Mouse (Mus musculus): ENCODE data around the gene Polr1d.

Gene Polr1d

DNA sequence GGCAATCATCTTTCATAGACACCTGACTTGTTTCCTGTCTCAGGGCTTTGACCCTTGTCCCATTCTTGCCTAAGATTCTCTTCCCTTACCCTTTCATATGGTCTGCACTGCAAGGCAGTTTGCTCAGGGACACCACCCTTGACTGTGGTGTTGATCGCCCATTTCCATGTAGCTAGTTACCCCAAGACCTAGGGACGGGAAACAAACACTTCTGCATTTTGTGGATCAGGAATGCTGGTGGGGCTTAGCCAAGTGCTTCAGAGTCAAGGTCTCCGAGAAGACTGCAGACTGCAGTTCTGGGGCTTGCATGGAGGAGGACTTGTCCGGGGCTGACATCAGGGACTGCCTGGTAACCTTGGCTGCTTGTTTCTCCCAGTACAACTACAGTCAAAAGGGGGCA is 10.0 kb downstream of the Polr1d start:
- no peak for DNase-seq (ENCODE audit: low spot score)

DNA sequence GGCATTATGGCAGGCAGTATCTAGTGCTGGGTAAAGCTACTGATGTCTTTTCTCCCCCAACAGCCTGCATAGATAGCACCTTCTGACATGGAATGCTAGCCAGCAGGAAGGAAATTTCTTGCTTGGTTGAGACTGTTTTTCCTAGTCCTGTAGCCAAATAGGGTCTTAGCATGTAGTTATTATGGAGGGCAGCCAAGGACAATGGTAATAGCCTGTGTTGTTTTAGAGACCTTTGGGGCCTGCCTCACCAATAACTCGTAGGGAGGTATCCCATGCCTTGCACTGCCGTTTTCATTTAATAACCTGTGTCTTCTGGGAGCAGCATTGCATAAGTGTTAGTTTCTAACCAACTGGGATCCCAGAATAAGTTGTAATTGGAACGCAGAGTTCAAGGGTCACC is 13.0 kb downstream of the Polr1d start:
- no peak for DNase-seq (ENCODE audit: low spot score)

DNA sequence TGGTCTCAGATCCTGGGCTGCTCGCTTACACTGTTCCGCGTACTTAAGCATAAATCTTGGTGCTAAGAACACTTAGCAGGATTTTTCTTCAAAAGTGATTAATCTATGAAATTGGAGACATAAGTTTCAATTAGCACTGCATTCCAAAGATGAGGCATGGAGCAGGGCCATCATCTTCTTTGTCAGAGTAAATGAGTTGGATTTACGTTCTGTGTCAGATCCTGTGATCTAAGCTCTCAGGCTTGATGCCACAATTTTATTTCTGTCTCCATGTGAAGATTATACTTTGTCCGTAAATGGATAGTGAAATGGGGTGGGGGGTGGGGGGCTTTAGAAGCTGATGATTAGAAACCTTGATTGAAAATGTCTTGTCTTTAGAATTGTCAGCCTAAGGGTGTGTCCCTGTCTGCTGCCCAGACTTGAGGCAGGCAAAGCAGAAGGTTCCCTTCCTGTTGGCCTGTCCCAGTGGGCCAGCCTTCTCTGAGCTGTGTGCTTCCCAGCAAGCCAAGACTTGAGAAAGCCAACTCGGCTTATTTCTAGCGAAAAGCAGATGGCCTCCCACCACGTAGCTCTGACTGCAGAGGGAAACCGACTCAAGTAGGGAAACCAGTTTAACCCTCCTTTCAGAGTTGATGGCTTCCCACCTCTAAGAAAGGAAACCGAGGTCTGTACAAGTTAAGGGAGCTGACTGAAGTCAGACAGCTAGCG is 13.6 kb downstream of the Polr1d start:
- no peak for DNase-seq (ENCODE audit: low spot score)

DNA sequence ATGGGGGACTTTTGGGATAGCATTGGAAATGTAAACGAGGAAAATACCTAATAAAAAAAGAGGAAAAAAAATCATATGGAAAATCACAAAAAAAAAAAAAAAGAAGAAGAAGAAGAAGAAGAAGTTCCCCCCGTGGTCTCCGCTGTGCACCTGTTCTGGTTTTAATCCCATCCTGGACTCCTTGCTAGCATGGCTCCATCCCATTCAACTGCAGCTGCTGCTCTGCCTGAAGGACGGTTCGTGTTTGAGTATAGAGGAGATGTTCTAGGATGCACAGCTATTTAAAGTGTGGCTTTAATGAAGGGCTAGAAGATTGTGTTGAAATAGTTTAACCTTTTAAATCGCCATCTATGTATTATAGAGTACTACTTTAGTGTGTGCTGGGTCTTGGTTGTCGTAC is 15.6 kb downstream of the Polr1d start:
- no peak for DNase-seq (ENCODE audit: low spot score)

DNA sequence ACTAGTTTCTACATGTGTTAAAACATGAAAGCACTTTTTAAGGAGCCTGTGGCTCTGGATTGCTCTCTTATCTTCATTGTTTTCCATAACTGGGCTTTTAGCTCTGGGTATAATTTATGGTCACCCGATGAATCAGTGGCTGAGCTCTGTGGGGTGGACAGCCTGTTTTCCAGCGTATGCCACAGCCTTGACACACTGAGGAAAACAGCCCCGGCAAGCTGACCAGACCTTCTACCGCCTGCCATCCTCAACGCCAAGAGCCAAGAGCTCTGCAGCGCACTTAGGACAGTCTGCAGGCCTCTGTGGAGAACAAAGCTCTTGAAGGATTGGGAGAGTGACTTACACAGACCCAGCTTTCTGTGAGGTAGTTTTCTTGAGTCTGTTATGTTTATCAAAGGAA is 17.4 kb downstream of the Polr1d start:
- no peak for DNase-seq (ENCODE audit: low spot score)

DNA sequence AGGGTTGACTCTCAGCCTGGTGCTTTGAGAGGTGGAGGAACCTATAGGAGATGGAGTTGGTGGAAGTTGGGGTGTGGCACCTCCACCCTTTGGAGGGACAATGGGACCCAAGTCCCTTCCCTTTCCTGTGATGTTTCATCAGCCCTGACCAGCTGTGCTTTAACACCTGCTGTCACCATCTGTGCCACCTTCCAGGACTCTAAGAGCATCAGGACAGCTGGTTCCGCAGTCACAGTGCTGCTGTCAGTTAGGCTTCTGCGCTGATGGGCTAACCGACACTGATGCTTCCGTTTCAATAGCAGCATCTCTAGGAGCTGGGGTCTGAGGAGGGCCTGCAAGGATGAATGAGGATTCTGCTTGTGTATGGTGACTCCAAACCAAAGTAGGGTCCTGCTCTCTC is 19.7 kb downstream of the Polr1d start:
- no peak for DNase-seq (ENCODE audit: low spot score)

DNA sequence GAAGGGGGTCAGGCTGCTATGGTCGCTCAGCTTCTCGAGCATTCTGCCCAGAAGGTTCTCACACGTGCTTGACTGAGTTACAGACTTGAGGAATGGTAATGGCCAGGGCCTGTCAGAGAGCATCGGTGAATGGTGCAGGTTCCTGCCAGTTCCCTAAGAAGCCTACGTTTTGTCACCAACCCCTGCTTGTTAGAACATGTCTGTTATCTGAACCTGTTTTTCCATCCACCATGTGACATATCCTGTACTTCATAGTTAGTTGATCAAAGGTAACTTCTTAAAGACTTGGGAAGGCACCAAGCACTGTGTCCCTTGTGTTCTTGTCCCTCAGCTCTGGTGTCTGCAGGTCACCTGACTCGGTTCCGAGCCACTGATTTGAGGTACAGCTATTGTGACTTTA is 21.8 kb downstream of the Polr1d start:
- no peak for DNase-seq (ENCODE audit: low spot score)

DNA sequence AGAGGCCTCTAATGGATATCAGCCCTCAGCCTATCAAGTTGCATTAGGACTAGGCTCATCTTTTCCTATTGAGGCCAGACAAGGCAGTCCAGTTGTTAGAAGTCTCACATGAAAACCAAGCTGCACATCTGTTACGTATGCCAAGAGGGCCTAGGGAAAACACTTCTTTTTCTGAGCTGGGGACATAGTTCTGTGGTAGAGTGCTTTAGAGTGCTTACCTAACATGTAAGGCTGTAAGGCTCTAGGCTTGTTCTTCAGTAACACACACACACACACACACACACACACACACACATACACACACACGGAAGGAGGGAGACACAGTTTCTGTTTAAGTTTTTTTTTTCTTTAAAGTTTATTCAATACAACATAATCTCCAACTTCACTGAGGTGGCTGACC is 23.3 kb downstream of the Polr1d start:
- no peak for DNase-seq (ENCODE audit: low spot score)

DNA sequence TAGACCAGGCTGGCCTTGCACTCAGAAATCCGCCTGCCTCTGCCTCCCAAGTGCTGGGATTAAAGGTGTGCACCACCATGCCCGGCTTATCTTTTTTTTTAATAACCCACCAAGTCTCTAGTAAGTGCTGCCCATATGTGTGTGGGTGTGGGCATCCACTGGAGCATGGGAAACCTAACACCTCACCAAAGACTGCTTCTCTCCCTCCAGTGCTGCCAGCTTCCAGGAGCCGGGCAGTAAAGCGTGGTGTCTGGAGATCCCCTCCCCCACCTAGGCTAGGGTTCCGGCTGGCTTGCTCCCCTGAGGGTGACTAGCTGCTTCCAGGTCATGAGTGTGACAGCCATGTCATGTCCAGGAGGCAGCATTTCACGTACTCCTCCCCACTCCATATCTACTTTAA is 25.4 kb downstream of the Polr1d start:
- DNase-seq (ENCODE audit: low spot score) = no peak

DNA sequence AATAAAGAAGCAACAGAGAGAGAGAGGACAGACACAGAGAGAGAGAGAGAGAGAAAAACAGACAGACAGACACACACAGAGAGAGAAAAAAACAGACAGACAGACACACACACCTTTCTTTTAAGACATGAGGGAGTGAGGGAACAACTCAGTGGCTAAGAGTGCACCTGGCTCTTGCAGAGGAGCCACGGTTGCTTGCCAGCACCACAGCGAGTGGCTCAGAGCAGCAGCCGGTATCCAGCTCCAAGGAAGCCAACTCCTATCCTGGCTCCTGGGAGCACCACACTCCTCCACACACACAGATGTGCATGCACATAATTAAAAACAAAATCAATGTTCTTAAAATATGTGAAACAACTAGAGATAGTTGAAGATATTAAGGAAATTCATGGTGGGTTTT is 30.4 kb downstream of the Polr1d start:
- DNase-seq (ENCODE audit: low spot score) = no peak

DNA sequence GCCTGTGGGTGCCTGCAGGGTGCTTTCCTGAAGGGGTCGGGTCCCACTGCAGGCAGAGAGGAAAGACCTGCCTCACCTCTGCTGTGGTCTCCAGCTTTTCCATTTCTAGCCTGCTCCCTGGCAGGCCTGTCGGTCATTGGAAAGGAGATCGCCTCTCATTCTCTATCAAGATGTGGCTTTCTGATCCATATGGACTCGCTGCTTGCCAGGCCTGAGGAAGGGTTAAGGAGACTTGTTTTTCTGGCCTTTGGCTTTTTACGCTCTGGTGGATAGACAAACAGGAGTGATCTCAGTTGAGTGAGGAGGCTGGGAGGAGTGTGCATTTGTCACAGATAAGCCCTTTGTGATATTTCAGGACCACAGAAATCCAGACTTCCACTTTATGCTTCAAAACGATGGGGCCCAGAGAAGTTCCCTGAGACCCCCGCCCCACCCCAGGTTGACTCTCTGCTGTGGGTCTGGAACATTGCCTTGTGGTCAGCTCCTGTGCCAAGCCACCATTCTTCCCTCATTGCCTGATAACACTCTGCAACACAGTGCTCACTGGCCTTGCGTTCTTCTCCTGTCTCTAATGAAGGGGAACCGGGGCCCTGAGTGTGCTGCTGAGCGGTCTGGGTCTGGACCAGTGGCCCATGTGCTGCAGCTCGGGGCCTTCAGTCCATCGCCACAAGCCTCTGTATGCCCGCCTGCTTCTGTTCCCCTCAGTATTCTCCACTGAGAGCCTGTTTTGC is 32.2 kb downstream of the Polr1d start:
- no peak for DNase-seq (ENCODE audit: low spot score)

DNA sequence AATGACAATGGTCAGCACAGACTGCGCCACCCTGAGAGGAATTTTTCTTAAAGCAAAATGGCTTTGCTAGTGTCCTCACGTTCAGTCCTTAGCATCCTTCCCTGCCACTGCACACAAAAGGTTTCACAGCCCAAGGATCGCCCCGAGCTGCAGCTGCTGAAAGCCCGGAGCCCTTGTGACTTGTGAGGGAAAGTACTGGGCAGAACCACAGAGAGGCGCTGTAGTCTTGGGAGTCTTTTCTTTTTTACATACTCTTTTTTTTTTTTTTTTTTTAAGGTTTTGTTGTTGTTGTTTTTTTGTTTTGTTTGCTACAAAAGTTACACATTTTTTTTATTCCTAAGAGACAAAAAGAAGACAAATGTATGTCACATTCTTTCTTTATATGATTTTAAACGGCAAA is 37.9 kb downstream of the Polr1d start:
- DNase-seq (ENCODE audit: low spot score) = no peak

DNA sequence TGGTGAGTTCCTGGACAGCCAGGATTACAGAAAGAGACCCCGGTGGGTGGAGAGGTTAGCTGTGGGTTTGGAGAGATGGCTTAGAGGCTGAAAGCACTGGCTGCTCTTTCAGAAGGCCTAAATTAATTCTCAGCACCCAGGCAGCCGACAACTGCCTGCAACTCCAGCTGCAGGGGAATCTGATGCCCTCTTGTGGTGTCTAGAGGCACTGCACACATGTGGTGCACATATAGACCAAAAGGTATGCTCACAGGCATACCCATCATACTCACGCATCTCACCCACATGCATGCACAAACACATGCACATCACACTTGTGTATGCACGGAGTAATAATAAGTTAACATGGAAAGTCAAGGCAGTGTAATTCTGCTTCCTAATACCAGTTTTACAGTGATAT is 38.8 kb downstream of the Polr1d start:
- no peak for DNase-seq (ENCODE audit: low spot score)

DNA sequence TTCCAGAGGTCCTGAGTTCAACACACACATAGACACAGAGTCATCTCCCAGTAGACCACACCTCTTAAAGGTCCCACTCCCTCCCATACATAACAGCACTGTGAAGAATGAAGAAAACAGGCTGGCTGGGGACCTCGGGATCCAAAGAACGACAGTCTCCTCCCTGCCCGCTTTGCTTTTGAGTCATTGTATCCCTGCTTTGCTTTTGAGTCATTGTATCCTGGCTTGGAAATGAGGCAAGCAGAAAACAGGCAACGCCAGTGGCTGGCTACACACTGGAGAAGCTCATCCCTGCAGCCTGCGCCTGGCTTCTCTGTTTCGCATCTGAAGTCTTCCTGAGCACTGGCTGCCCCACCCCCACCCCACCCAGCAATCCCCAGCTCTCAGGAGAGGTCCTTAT is 40.2 kb downstream of the Polr1d start:
- peak; percentile 43 for DNase-seq (ENCODE audit: low spot score)

DNA sequence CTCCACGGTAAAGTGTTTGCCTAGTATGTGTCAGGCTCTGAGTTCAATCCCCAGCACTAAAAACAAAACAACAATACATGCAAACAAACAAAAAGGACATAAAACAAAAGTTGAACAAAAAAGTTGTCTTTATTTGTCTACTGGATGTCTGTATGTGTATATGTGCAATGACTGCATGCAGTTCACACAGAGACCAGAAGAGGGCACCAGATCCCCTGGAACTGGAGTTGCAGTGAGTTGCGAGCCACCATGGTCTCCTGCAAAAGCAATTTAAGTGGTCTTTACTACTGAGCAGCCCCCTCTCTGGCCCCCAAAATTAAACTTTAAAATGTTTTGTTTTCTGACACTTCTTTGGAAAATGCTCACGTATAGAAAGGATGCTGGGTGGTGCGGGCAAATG is 44.3 kb downstream of the Polr1d start:
- peak; percentile 34 for DNase-seq (ENCODE audit: low spot score)

DNA sequence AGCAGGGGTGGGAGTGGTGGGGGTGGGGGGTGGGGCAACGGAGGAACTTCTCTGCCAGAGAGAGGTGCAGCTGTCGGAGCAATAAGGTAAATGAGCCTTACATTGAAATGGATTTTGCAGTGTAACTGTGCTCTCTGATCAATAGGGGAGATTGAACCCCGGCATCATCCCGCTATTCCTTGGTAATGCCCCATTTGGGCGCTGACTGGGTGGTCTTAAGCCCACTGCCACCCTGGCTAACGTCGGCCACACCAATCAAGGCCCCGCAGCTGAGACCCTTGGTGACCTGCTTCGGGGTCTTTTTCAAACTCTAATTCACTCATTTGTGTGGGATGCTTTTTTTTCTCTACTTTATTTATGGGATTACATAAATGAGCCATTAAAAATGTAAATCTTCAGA is 47.9 kb downstream of the Polr1d start:
- DNase-seq (ENCODE audit: low spot score) = no peak

DNA sequence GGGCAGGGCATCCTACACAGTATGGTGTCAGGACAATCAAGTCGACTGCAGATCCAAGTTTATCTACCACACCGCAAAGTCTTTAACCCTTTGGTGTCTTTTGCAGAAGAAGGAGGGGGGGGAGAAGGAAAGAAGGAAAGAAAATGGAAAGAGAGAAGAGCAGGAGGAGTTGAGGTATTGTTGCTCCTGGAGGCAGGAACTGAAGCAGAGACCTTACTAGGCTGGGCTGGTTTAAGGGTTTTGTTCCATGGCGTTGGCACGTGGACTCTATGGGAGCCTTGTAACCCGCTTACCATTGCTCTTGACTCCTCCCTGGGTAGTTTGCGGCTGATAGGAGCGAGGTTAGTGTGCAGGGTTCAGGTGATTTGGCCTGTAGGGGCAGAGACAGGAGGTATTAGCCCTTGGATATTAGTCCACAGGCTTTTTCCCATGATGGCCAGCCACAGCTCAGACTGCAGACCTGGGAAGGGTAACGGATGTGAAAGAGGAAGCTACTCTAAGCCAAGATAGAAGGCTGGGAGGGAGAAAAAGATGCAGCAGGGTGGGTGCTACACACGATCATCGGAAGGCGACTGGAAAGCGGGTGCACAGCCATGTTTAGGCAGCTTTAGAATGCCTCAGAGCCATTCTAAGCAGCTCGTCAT is 48.8 kb downstream of the Polr1d start:
- no peak for DNase-seq (ENCODE audit: low spot score)

DNA sequence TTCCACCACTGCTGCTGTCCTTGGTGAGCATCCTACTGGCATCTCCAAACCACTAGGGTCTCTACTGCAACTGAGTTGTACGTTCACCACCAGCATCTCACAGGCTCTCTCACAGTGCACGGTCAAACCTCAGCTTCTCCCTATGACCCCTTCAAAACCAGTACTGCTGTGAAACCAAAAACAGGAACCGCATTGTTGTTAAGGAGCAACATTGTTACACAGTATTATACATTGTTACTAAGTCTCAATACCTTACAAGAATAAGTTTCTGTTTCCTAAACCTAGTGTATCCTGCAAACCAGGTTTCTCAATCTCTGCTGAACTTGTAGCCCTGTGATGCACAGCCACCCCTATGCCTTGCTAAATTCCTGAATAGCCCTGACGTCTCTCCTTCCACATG is 51.0 kb downstream of the Polr1d start:
- DNase-seq (ENCODE audit: low spot score) = no peak

DNA sequence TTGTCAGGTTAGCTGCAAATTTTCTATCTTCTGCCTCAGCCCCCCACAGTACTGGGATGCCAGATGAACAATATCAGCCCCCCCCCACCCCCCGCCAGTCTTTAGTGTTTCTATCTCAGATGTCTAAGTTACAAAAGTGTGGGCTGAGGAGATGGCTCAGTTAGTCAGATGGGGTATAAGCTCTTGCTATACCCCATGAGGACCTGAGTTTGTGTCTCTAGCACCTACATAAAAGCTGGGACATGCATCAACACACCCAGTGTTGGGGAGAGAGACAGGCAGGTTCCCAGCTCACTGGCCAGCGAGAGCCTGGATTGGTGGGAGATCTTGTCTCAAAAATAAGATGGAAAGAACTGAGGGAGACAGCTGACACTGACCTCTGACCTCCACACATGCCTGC is 52.6 kb downstream of the Polr1d start:
- DNase-seq (ENCODE audit: low spot score) = no peak

DNA sequence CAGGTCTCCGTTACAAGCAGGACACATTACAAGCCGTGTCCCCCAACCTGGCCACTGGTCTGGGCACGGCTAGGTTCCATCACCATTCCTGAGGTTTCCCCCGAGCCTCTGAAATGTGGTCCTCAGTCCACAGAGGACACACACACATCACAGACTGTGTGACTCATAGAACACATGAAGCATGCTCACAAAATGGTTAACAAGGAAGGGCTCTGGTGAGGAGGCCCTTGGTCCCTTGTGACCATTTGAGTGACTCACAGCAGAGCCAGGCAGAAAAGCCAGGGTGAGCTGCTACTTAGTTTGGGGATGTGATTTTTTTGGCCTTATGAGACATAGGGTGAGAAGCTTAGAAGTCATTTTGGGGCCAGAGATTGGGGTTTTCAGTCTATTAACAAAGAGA is 55.1 kb downstream of the Polr1d start:
- no peak for DNase-seq (ENCODE audit: low spot score)

DNA sequence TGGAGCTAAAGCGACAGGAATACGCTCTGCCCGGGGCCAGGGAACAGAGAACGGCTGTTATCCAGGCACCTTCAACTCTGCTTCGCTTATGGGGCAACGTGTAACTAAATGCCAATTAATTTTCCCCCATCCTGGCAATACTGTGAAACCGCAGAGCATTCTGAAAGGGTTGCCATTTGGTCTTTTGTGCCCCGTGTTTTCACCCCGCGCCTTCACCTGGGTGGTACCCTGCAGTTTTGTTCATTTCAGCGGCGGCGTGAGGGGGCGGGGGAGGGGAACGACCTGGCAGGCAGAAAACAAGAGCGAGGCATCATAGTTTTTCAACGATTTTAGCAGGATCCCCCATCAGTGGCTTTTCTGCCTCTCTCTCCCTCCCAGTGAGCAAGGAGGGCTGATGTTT is 56.8 kb downstream of the Polr1d start:
- no peak for DNase-seq (ENCODE audit: low spot score)

DNA sequence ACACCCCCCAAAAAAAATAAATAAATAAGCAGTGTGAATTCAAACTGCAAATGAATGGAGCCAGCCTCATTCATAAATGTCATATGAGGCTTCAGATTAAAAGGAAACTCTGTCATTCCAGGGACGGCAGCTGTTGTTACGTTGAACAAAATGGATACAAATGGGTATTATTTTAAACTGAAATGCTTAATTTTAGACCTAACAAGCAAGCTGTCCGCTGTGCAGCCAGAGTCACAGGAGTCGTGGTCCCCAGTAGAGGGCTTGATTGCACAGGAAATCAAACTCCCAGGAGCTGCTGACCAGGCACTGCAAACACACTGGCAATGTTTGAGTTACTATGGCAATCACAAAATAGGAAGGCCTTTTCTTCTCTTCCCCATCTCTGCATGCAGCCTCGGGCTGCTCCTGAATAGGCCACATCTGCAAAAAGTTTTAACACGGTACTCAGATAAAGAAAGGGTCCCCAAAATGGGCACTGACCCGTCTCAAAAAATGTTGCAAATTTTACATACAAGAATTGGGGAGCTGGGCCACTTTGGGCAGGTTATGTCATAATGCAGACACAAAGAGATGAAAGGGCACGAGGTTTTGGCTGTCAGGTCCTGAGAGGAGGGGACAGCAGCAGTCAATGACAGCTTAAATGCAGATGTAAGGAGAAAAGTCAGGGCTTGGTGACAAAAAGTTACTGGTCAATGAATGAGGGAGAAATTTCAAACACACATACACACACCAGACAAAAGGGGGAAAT is 57.7 kb downstream of the Polr1d start:
- no peak for DNase-seq (ENCODE audit: low spot score)

DNA sequence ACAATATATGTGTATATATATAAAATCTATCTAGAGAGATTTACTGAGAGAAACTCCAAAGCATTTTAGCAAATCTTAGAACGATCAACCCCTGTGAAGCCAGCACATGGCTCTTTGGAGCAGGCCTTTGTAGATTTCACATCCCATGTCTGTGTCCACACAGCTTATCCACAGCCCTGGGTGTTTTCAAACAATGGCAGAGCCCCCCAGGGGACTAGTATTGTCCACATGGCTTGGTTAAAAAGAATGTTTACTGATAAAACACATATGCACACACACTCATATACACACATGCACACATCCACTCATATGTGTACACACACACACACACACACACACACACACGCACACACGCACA is 58.2 kb downstream of the Polr1d start:
- DNase-seq (ENCODE audit: low spot score) = no peak

Measured in testis, postnatal 14 days (tissue).